Mouse (Mus musculus) cerebellum, adult 18-20 months (tissue): ENCODE measurements around the gene Tmem42.

Experiments
- DNase-seq, 2 experiments: peaks; one replicate each; pipeline ENCODE4 v3.0.0; 2021

The Tmem42 gene

GRCm38 (mm10) chr9:123020995-123021631 is at the start of gene Tmem42:
TSS of gene Tmem42 (plus strand) at chr9:123021326.
- peak; percentile 81 to 93 for DNase-seq

- no peak for DNase-seq
Measured at GRCm38 (mm10) chr9:122998406-122999192, 22.5 kb upstream of the Tmem42 start.

- DNase-seq = no peak
Measured at GRCm38 (mm10) chr9:122999193-122999586, 21.9 kb upstream of the Tmem42 start.

GRCm38 (mm10) chr9:123004718-123005117 is 16.4 kb upstream of the Tmem42 start:
- DNase-seq = no peak

- no peak for DNase-seq
Measured at GRCm38 (mm10) chr9:123006071-123006470, 15.1 kb upstream of the Tmem42 start.

GRCm38 (mm10) chr9:123021636-123022379 is 682 bp downstream of the Tmem42 start:
- DNase-seq = peak in 1 of 2 experiments; percentile 52

GRCm38 (mm10) chr9:123024201-123024600 is 3.1 kb downstream of the Tmem42 start:
- DNase-seq = no peak

- no peak for DNase-seq
Measured at GRCm38 (mm10) chr9:123031496-123032246, 10.5 kb downstream of the Tmem42 start.

- DNase-seq = no peak
Measured at GRCm38 (mm10) chr9:123034426-123034825, 13.3 kb downstream of the Tmem42 start, which contains the start of gene Tgm4. TSS of gene Tgm4 (plus strand) at chr9:123034726.

- DNase-seq = no peak
Measured at GRCm38 (mm10) chr9:123047665-123048064, 26.5 kb downstream of the Tmem42 start.

- no peak for DNase-seq
Measured at GRCm38 (mm10) chr9:123058724-123059292, 37.7 kb downstream of the Tmem42 start.

- DNase-seq = no peak
Measured at GRCm38 (mm10) chr9:123060172-123060571, 39.0 kb downstream of the Tmem42 start.
